Mouse (Mus musculus) hindbrain, embryonic 13.5 days (tissue): ENCODE measurements around the gene Gne. TPM values are rescaled to one million over a fixed set of nuclear protein-coding genes. Genes with fewer than 3 reads are reported as not detected.

Source experiments
- ATAC-seq: fragments of 200-750 bp; cut with Nextera tagmentation; 2 replicates; pipeline ENCODE4 v1.8.0; 2017; ENCODE audit warnings: moderate TSS enrichment; ENCODE audit not compliant: low FRiP score
- H3K27ac ChIP-seq: fragments of 300-500 bp; sonication (generic); 2 replicates; pipeline ENCODE4 v1.5.1; 2015; ENCODE audit warnings: inconsistent platforms, mild to moderate bottlenecking, moderate library complexity
- H3K27me3 ChIP-seq: fragments of 300-500 bp; sonication (generic); 2 replicates; pipeline ENCODE4 v1.6.1; 2015; ENCODE audit warnings: mild to moderate bottlenecking, inconsistent platforms
- H3K36me3 ChIP-seq: fragments of 300-500 bp; sonication (generic); 2 replicates; pipeline ENCODE4 v1.6.1; 2015; ENCODE audit warnings: mild to moderate bottlenecking, inconsistent platforms
- H3K4me1 ChIP-seq: fragments of 300-500 bp; sonication (generic); replicated peaks from 2 replicates; pipeline ENCODE4 v1.6.1; 2015; ENCODE audit warnings: inconsistent platforms
- H3K4me2 ChIP-seq: fragments of 300-500 bp; sonication (generic); 2 replicates; pipeline ENCODE4 v1.6.1; 2015; ENCODE audit warnings: inconsistent platforms, mild to moderate bottlenecking, moderate library complexity
- H3K4me3 ChIP-seq: fragments of 300-500 bp; sonication (generic); 2 replicates; pipeline ENCODE4 v1.5.1; 2015; ENCODE audit warnings: mild to moderate bottlenecking, inconsistent platforms
- H3K9ac ChIP-seq: fragments of 300-500 bp; sonication (generic); 2 replicates; pipeline ENCODE4 v1.6.1; 2015; ENCODE audit warnings: mild to moderate bottlenecking, inconsistent platforms
- H3K9me3 ChIP-seq: fragments of 300-500 bp; sonication (generic); 2 replicates; pipeline ENCODE4 v1.6.1; 2016; ENCODE audit warnings: inconsistent platforms
- WGBS: fragments of 180-500 bp; shearing (Covaris S2); methylation state at CpG from one replicate; pipeline ENCODE4 v1.1.7; 2015; 5-methylcytosine and 5-hydroxymethylcytosine counted together
- polyA plus RNA-seq: library from polyadenylated mRNA; unstranded; fragments of >200 nt; fragmentation: Nextera tagmentation; extraction: Ambion mirVana; gene quantifications from 2 replicates; pipeline ENCODE4 v1.2.1, GENCODE M21; 2015

Gne gene
- polyA plus RNA-seq, 1 experiment from 2014 or later: 24.1 TPM

- Histone ChIP-seq H3K4me1 (no peaks in the 10 kb centered on the region), H3K36me3 (peaks cover 92% of the 10 kb centered on the region), H3K4me3 (no peak overlapping the region), H3K9me3 (no peaks in the 10 kb centered on the region), H3K4me2 (no peak overlapping the region), H3K27ac (no peak overlapping the region), H3K9ac (no peak overlapping the region), H3K27me3 (no peaks in the 10 kb centered on the region)
- 76% methylated on average over 5 of the region's 5 CpGs for WGBS
- ATAC-seq: no peak
Observed at GRCm38 (mm10) chr4:44036455-44036854, 47.5 kb downstream of the Gne start.

GRCm38 (mm10) chr4:44031521-44031920 lies 52.5 kb downstream of the Gne start:
- Histone ChIP-seq H3K27me3 (no peaks in the 10 kb centered on the region), H3K4me3 (no peak overlapping the region), H3K9ac (no peak overlapping the region), H3K9me3 (no peaks in the 10 kb centered on the region), H3K4me2 (no peak overlapping the region), H3K4me1 (no peaks in the 10 kb centered on the region), H3K36me3 (peaks cover 92% of the 10 kb centered on the region), H3K27ac (no peak overlapping the region)
- no peak for ATAC-seq
- 90% methylated on average over 5 of the region's 5 CpGs for WGBS

GRCm38 (mm10) chr4:44029661-44030066 lies 54.3 kb downstream of the Gne start:
- Histone ChIP-seq H3K4me1 (no peaks in the 10 kb centered on the region), H3K9me3 (no peaks in the 10 kb centered on the region), H3K9ac (no peak overlapping the region), H3K4me2 (no peak overlapping the region), H3K27me3 (no peaks in the 10 kb centered on the region), H3K4me3 (no peak overlapping the region), H3K36me3 (peaks cover 94% of the 10 kb centered on the region), H3K27ac (no peak overlapping the region)
- ATAC-seq: no peak
- 95% methylated on average over 15 of the region's 15 CpGs for WGBS

GRCm38 (mm10) chr4:44028303-44029135 lies 55.5 kb downstream of the Gne start:
- no peaks in the 10 kb centered on the region for H3K9me3 ChIP-seq
- H3K4me1 ChIP-seq: no peaks in the 10 kb centered on the region
- no peak overlapping the region for H3K9ac ChIP-seq
- H3K4me2 ChIP-seq: no peak overlapping the region
- WGBS: 61% methylated on average over 16 of the region's 16 CpGs
- no peak overlapping the region for H3K27ac ChIP-seq
- no peaks in the 10 kb centered on the region for H3K27me3 ChIP-seq
- ATAC-seq: no peak
- H3K36me3 ChIP-seq: peaks cover 99% of the 10 kb centered on the region
- H3K4me3 ChIP-seq: no peak overlapping the region

- Histone ChIP-seq H3K4me2 (no peak overlapping the region), H3K27ac (no peak overlapping the region), H3K4me3 (no peak overlapping the region), H3K9me3 (no peaks in the 10 kb centered on the region), H3K27me3 (no peaks in the 10 kb centered on the region), H3K36me3 (peaks cover 99% of the 10 kb centered on the region), H3K4me1 (no peaks in the 10 kb centered on the region), H3K9ac (no peak overlapping the region)
- ATAC-seq: no peak
- 95% methylated on average over 6 of the region's 6 CpGs for WGBS
Observed at GRCm38 (mm10) chr4:44025570-44025969, 58.4 kb downstream of the Gne start.

- Histone ChIP-seq H3K27me3 (no peaks in the 10 kb centered on the region), H3K9me3 (no peaks in the 10 kb centered on the region), H3K9ac (no peak overlapping the region), H3K27ac (no peak overlapping the region), H3K4me1 (no peaks in the 10 kb centered on the region), H3K36me3 (peaks cover 99% of the 10 kb centered on the region), H3K4me3 (no peak overlapping the region), H3K4me2 (no peak overlapping the region)
- no peak for ATAC-seq
- 96% methylated on average over 6 of the region's 6 CpGs for whole genome bisulfite sequencing
Observed at GRCm38 (mm10) chr4:44024241-44024640, 59.7 kb downstream of the Gne start.

GRCm38 (mm10) chr4:44023681-44024080 lies 60.3 kb downstream of the Gne start:
- Histone ChIP-seq H3K4me1 (no peaks in the 10 kb centered on the region), H3K27ac (no peak overlapping the region), H3K4me3 (no peak overlapping the region), H3K36me3 (peaks cover 100% of the 10 kb centered on the region), H3K9ac (no peak overlapping the region), H3K27me3 (no peaks in the 10 kb centered on the region), H3K9me3 (no peaks in the 10 kb centered on the region), H3K4me2 (no peak overlapping the region)
- WGBS: 96% methylated on average over 9 of the region's 9 CpGs
- no peak for ATAC-seq

GRCm38 (mm10) chr4:44022766-44023165 lies 61.2 kb downstream of the Gne start:
- peaks cover 96% of the 10 kb centered on the region for H3K36me3 ChIP-seq
- no peak overlapping the region for H3K9ac ChIP-seq
- H3K27ac ChIP-seq: no peak overlapping the region
- ATAC-seq: no peak
- 94% methylated on average over 11 of the region's 11 CpGs for WGBS
- H3K27me3 ChIP-seq: no peaks in the 10 kb centered on the region
- no peaks in the 10 kb centered on the region for H3K4me1 ChIP-seq
- no peak overlapping the region for H3K4me2 ChIP-seq
- H3K4me3 ChIP-seq: no peak overlapping the region
- H3K9me3 ChIP-seq: no peaks in the 10 kb centered on the region

GRCm38 (mm10) chr4:44022323-44022722 lies 61.7 kb downstream of the Gne start:
- Histone ChIP-seq H3K36me3 (peaks cover 92% of the 10 kb centered on the region), H3K27me3 (no peaks in the 10 kb centered on the region), H3K9me3 (no peaks in the 10 kb centered on the region), H3K9ac (no peak overlapping the region), H3K4me1 (no peaks in the 10 kb centered on the region), H3K27ac (no peak overlapping the region), H3K4me3 (no peak overlapping the region), H3K4me2 (no peak overlapping the region)
- 92% methylated on average over 4 of the region's 4 CpGs for WGBS
- ATAC-seq: no peak

- 94% methylated on average over 12 of the region's 12 CpGs for WGBS
- H3K27ac ChIP-seq: no peak overlapping the region
- H3K4me3 ChIP-seq: no peak overlapping the region
- H3K27me3 ChIP-seq: no peaks in the 10 kb centered on the region
- peaks cover 38% of the 10 kb centered on the region for H3K4me1 ChIP-seq
- ATAC-seq: no peak
- H3K9me3 ChIP-seq: no peaks in the 10 kb centered on the region
- H3K4me2 ChIP-seq: no peak overlapping the region
- peaks cover 46% of the 10 kb centered on the region for H3K36me3 ChIP-seq
- no peak overlapping the region for H3K9ac ChIP-seq
Observed at GRCm38 (mm10) chr4:44016791-44017190, 67.2 kb downstream of the Gne start.

GRCm38 (mm10) chr4:44016071-44016470 lies 67.9 kb downstream of the Gne start:
- no peak overlapping the region for H3K4me3 ChIP-seq
- no peaks in the 10 kb centered on the region for H3K9me3 ChIP-seq
- H3K27ac ChIP-seq: no peak overlapping the region
- H3K9ac ChIP-seq: no peak overlapping the region
- H3K27me3 ChIP-seq: no peaks in the 10 kb centered on the region
- ATAC-seq: no peak
- H3K4me1 ChIP-seq: peaks cover 39% of the 10 kb centered on the region
- peaks cover 39% of the 10 kb centered on the region for H3K36me3 ChIP-seq
- 94% methylated on average over 4 of the region's 4 CpGs for WGBS
- H3K4me2 ChIP-seq: no peak overlapping the region

- 33% methylated on average over 11 of the region's 11 CpGs for WGBS
- peak overlapping the region; percentile 100 for H3K4me3 ChIP-seq
- no peaks in the 10 kb centered on the region for H3K9me3 ChIP-seq
- H3K4me2 ChIP-seq: peak overlapping the region; percentile 93
- ATAC-seq: no peak
- H3K27ac ChIP-seq: no peak overlapping the region
- peaks cover 39% of the 10 kb centered on the region for H3K4me1 ChIP-seq
- peaks cover 14% of the 10 kb centered on the region for H3K36me3 ChIP-seq
- H3K27me3 ChIP-seq: no peaks in the 10 kb centered on the region
- peak overlapping the region; percentile 99 for H3K9ac ChIP-seq
Observed at GRCm38 (mm10) chr4:44013391-44014070, 70.4 kb downstream of the Gne start.
